Mouse (Mus musculus) layer of hippocampus, adult 2 months (tissue): ENCODE data around the gene Slc4a3. TPM values are rescaled to one million over a fixed set of nuclear protein-coding genes. Genes with fewer than 3 reads are reported as not detected.

Experiments used
- DNase-seq, 2 experiments: peaks; one replicate each; pipeline ENCODE4 v3.0.0; 2022; ENCODE audit warnings: low spot score in 2 of 2
- H3K27ac ChIP-seq: fragments of 200-600 bp; 2 replicates; pipeline ENCODE4 v1.8.1; 2022
- H3K4me3 ChIP-seq: fragments of 200-600 bp; 2 replicates; pipeline ENCODE4 v1.8.1; 2022; ENCODE audit warnings: mild to moderate bottlenecking
- CTCF ChIP-seq: fragments of 200-600 bp; conservative IDR thresholded peaks from 2 replicates; pipeline ENCODE4 v1.8.1; 2022; ENCODE audit warnings: antibody characterized with exemption, mild to moderate bottlenecking, moderate library complexity
- total RNA-seq, 2 experiments: library from RNA; stranded (reverse); gene quantifications; 2 replicates each; pipeline ENCODE4 v1.2.3; 2021

Slc4a3 gene
- total RNA-seq, 2 experiments from 2014 or later = 106 to 110 TPM

- H3K27ac ChIP-seq = peak overlapping the region; percentile 64
- TF ChIP-seq CTCF = no peak
- no peak overlapping the region for H3K4me3 ChIP-seq
- no peak for DNase-seq
These were observed 11.0 kb downstream of the Slc4a3 start for GRCm38 (mm10) chr1:75557041-75557440.

- no peak overlapping the region for H3K4me3 ChIP-seq
- TF ChIP-seq CTCF = no peak
- DNase-seq = no peak
- peak overlapping the region; percentile 88 for H3K27ac ChIP-seq
These were observed 12.5 kb downstream of the Slc4a3 start for GRCm38 (mm10) chr1:75558388-75559178.

GRCm38 (mm10) chr1:75559212-75559925 is 13.3 kb downstream of the Slc4a3 start:
- peak; percentile 96 to 98 for DNase-seq
- Histone ChIP-seq H3K27ac (peak overlapping the region; percentile 88), H3K4me3 (peak overlapping the region; percentile 36; the same call in 1 of the 2 replicates)
- peak; percentile 99 for TF ChIP-seq CTCF

- Histone ChIP-seq H3K27ac (peak overlapping the region; percentile 11; the same call in 1 of the 2 replicates), H3K4me3 (no peak overlapping the region)
- TF ChIP-seq CTCF = no peak
- DNase-seq = no peak
These were observed 14.3 kb downstream of the Slc4a3 start for GRCm38 (mm10) chr1:75560206-75560913.

GRCm38 (mm10) chr1:75561221-75561897 is 15.3 kb downstream of the Slc4a3 start:
- no peak for DNase-seq
- no peak for TF ChIP-seq CTCF
- Histone ChIP-seq H3K4me3 (no peak overlapping the region), H3K27ac (peak overlapping the region; percentile 67)

DNA sequence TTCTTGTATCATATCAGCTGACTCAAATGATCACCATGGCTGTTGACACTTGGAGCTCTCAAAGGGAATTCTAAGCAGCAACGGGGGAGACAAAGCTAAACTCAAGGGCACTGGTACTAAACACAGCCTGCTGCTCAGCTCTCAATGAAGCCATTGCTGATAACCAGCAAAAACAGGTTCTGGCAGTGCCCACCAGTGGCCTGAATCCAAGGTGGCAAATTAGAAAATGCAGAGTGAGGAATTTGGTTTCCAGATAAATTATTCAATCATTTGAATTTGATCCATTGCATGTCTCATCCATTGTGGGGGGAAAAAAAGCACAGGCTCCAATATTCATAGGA is 15.8 kb downstream of the Slc4a3 start:
- TF ChIP-seq CTCF = no peak
- Histone ChIP-seq H3K27ac (peak overlapping the region; percentile 67), H3K4me3 (no peak overlapping the region)
- DNase-seq = no peak

GRCm38 (mm10) chr1:75564102-75564501 is 18.0 kb downstream of the Slc4a3 start:
- TF ChIP-seq CTCF = no peak
- no peak overlapping the region for H3K4me3 ChIP-seq
- no peak for DNase-seq
- no peak overlapping the region for H3K27ac ChIP-seq

DNA sequence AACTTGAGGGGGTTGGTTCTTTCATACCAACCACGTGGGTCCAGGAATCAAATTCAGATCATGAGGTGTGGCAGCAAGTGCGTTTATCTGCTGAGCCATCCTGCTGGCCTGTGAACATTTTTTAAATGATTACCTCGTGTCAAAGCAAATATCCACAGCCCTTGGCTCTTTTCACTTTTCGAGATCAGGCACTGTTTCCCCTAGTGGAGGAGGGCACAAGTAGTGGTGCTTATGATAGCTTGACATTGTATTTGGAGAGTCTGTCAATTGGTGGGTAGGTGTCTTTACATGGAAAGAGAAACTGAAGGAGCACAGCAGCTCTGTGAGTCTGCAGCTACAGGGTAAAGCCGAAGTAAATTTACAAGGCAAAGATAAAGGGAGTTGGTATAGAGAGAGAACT is 18.9 kb downstream of the Slc4a3 start:
- TF ChIP-seq CTCF = no peak
- H3K27ac ChIP-seq = no peak overlapping the region
- no peak overlapping the region for H3K4me3 ChIP-seq
- DNase-seq = no peak

DNA sequence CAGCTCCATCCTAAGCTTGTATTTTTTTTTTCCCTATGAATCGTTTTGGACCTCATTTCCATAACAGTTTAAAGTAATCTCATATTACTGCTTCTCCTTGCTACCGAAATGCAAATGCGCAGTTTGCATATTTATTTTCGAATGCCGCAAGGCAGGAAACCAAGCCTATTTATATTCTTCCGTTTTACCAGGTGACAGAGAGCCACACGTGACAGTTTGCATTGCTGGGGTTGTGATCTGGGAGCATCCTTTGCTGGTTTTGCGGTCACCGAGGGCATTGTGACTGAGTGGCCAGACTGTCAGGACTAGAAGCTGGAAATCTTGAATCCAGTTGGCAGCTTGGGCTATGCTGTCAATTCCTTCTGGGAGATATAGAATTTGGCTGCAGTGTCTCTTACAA is 19.6 kb downstream of the Slc4a3 start:
- TF ChIP-seq CTCF = no peak

DNA sequence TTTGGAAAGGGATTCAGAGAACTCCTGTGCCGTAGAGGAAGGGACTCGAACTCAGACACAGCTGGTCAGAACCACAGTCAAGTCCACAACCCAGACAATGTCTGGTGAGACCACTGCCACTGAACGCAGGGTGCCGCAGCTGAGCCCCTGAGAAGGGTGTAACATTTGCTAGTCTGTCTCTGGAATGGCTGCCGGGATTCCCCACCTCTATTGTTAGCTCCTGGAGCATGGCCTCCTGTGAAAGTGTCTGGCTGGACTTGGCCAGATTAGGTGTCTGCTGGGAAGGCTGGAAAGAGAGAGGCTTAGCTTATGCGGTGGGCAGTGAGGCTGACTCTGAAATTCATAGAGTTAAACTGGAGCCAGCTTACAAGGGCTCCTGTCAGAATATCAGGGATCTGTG is 24.3 kb downstream of the Slc4a3 start:
- Histone ChIP-seq H3K4me3 (no peak overlapping the region), H3K27ac (no peak overlapping the region)
- DNase-seq = no peak
- no peak for TF ChIP-seq CTCF

More for the DNA sequence above, 19.6 kb downstream of the Slc4a3 start:
- Histone ChIP-seq H3K27ac (0 out of 2 replicates have a peak overlapping the region, but pooled peaks have one; percentile 32), H3K4me3 (no peak overlapping the region)
- no peak for DNase-seq

DNA sequence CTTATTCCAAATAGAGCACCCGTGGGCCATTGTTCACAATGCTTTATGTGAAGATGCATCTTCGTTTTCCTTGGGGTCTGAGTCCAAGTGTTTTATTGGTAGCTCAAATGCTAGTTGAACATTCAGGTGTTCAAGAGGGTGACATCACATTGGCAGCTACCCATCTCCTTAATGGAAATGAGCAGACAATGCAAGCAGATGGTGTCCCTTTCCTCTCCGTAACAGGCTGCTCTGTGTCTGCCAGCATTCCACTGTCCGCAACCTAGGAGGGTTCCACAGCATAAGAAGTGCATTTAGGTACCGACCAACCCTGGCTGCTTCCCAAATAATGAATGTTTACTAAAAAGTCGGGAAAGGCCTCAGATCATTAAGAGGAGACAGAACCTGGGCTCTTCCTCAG is 26.7 kb downstream of the Slc4a3 start:
- no peak for TF ChIP-seq CTCF
- H3K27ac ChIP-seq = no peak overlapping the region
- DNase-seq = no peak
- no peak overlapping the region for H3K4me3 ChIP-seq

DNA sequence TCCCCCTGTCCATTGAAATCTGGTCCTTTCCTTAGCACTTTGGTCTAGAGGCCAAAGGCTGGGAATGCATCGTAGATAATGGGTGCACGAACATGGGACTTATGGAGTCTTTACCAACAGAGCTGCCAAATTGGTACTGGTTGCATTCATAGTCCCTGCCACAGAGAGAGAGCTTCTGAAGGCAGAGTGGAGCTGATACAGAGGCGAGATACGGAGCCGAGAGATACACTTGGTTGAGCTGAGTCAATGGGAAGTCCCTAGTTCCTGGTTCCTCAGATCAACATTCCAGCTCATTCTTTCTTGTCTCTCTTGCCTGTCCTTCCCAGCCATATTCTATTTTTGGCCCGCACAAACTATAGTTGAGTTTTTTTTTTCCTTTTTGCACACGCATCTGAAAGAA is 27.6 kb downstream of the Slc4a3 start:
- H3K27ac ChIP-seq = no peak overlapping the region
- no peak overlapping the region for H3K4me3 ChIP-seq
- TF ChIP-seq CTCF = no peak
- DNase-seq = no peak
